Mouse (Mus musculus) forebrain, postnatal 0 days (tissue): ENCODE measurements at regions not wholly inside any gene's neighbourhood (a gene's known extent, or its start where the extent isn't known, plus 50 kb on each side); places are given as distances from the start of the nearest gene placed in this dataset.

Experiments used
- ATAC-seq: fragments of 200-750 bp; cut with Nextera tagmentation; 2 replicates; pipeline ENCODE4 v1.8.0; 2017; ENCODE audit warnings: mild to moderate bottlenecking, moderate library complexity
- DNase-seq: peaks from one replicate; pipeline ENCODE4 v3.0.0-alpha.2; 2015
- H3K27ac ChIP-seq: fragments of 300-500 bp; sonication (generic); 2 replicates; pipeline ENCODE4 v1.5.1; 2014; ENCODE audit warnings: low read depth, mild to moderate bottlenecking, antibody characterized with exemption, low read length, moderate library complexity, mixed read lengths
- H3K27me3 ChIP-seq: fragments of 300-500 bp; sonication (generic); 2 replicates; pipeline ENCODE4 v1.6.1; 2014; ENCODE audit warnings: mild to moderate bottlenecking, low read length, mixed read lengths; ENCODE audit not compliant: insufficient read depth
- H3K36me3 ChIP-seq: fragments of 300-500 bp; sonication (generic); 2 replicates; pipeline ENCODE4 v1.6.1; 2014; ENCODE audit warnings: mild to moderate bottlenecking, moderate library complexity; ENCODE audit not compliant: insufficient read depth
- H3K4me1 ChIP-seq: fragments of 300-500 bp; sonication (generic); 2 replicates; pipeline ENCODE4 v1.6.1; 2014; ENCODE audit warnings: antibody characterized with exemption; ENCODE audit not compliant: insufficient read depth
- H3K4me2 ChIP-seq: fragments of 300-500 bp; sonication (generic); 2 replicates; pipeline ENCODE4 v1.6.1; 2014; ENCODE audit warnings: low read depth, mild to moderate bottlenecking, moderate library complexity
- H3K4me3 ChIP-seq: fragments of 300-500 bp; sonication (generic); 2 replicates; pipeline ENCODE4 v1.5.1; 2014; ENCODE audit warnings: low read depth, low read length, mixed read lengths
- H3K9ac ChIP-seq: fragments of 300-500 bp; sonication (generic); 2 replicates; pipeline ENCODE4 v1.6.1; 2014; ENCODE audit warnings: mild to moderate bottlenecking
- H3K9me3 ChIP-seq: fragments of 300-500 bp; sonication (generic); 2 replicates; pipeline ENCODE4 v1.6.1; 2016; ENCODE audit warnings: low read length
- CTCF ChIP-seq: sonication (generic); IDR thresholded peaks from 2 replicates; pipeline ENCODE4 v1.5.1; 2016; ENCODE audit warnings: antibody characterized with exemption, control low read depth, low read depth
- WGBS: fragments of 180-500 bp; shearing (Covaris S2); extraction: QIAGEN DNeasy Blood & Tissue Kit; methylation state at CpG from one replicate; pipeline ENCODE4 v1.1.7; 2014; 5-methylcytosine and 5-hydroxymethylcytosine counted together

- Histone ChIP-seq H3K4me3 (no peak overlapping the region), H3K27me3 (no peaks in the 10 kb centered on the region), H3K9ac (no peak overlapping the region), H3K9me3 (no peaks in the 10 kb centered on the region), H3K27ac (no peak overlapping the region), H3K4me1 (no peaks in the 10 kb centered on the region), H3K4me2 (no peak overlapping the region), H3K36me3 (no peaks in the 10 kb centered on the region)
- ATAC-seq: no peak
- DNase-seq: no peak
- WGBS: 89% methylated on average over 5 of the region's 5 CpGs
- no peak for TF ChIP-seq CTCF
Observed at GRCm38 (mm10) chr17:88194693-88195092, 129.6 kb upstream of the Fbxo11 start.

- ATAC-seq (no peak), DNase-seq (peak; percentile 19)
- no peak overlapping the region for H3K4me3 ChIP-seq
- TF ChIP-seq CTCF: no peak
- H3K9me3 ChIP-seq: no peaks in the 10 kb centered on the region
- 85% methylated on average over 2 of the region's 2 CpGs for WGBS
- no peaks in the 10 kb centered on the region for H3K27me3 ChIP-seq
- no peaks in the 10 kb centered on the region for H3K4me1 ChIP-seq
- H3K9ac ChIP-seq: no peak overlapping the region
- no peak overlapping the region for H3K4me2 ChIP-seq
- H3K27ac ChIP-seq: no peak overlapping the region
- no peaks in the 10 kb centered on the region for H3K36me3 ChIP-seq
Observed at GRCm38 (mm10) chr17:88195303-88195702, 130.2 kb upstream of the Fbxo11 start.

- Histone ChIP-seq H3K27ac (no peak overlapping the region), H3K4me3 (no peak overlapping the region), H3K4me2 (no peak overlapping the region), H3K9ac (no peak overlapping the region), H3K4me1 (no peaks in the 10 kb centered on the region), H3K27me3 (no peaks in the 10 kb centered on the region), H3K9me3 (no peaks in the 10 kb centered on the region), H3K36me3 (no peaks in the 10 kb centered on the region)
- 78% methylated on average over 6 of the region's 6 CpGs for WGBS
- no peak for TF ChIP-seq CTCF
- no peak for ATAC-seq
- DNase-seq: no peak
Observed at GRCm38 (mm10) chr17:88195893-88196292, 130.8 kb upstream of the Fbxo11 start.

- TF ChIP-seq CTCF: no peak
- no peak for ATAC-seq
- no peak for DNase-seq
- no peak overlapping the region for H3K9ac ChIP-seq
- H3K9me3 ChIP-seq: no peaks in the 10 kb centered on the region
- no peaks in the 10 kb centered on the region for H3K27me3 ChIP-seq
- H3K36me3 ChIP-seq: no peaks in the 10 kb centered on the region
- 71% methylated on average over 1 of the region's 1 CpGs for WGBS
- no peak overlapping the region for H3K4me2 ChIP-seq
- no peak overlapping the region for H3K4me3 ChIP-seq
- H3K27ac ChIP-seq: no peak overlapping the region
- H3K4me1 ChIP-seq: no peaks in the 10 kb centered on the region
Observed at GRCm38 (mm10) chr17:88196322-88196721, 131.2 kb upstream of the Fbxo11 start.

- H3K9me3 ChIP-seq: no peaks in the 10 kb centered on the region
- H3K9ac ChIP-seq: no peak overlapping the region
- no peak overlapping the region for H3K27ac ChIP-seq
- no peak for DNase-seq
- no peaks in the 10 kb centered on the region for H3K36me3 ChIP-seq
- WGBS: 46% methylated on average over 3 of the region's 3 CpGs
- TF ChIP-seq CTCF: no peak
- no peaks in the 10 kb centered on the region for H3K4me1 ChIP-seq
- H3K4me2 ChIP-seq: no peak overlapping the region
- H3K4me3 ChIP-seq: no peak overlapping the region
- ATAC-seq: no peak
- H3K27me3 ChIP-seq: no peaks in the 10 kb centered on the region
Observed at GRCm38 (mm10) chr17:88197381-88197780, 132.3 kb upstream of the Fbxo11 start.

GRCm38 (mm10) chr17:88201249-88201970 is 136.3 kb upstream of the Fbxo11 start:
- DNase-seq (no peak), ATAC-seq (no peak)
- Histone ChIP-seq H3K36me3 (no peaks in the 10 kb centered on the region), H3K27me3 (no peaks in the 10 kb centered on the region), H3K27ac (no peak overlapping the region), H3K9me3 (no peaks in the 10 kb centered on the region), H3K9ac (no peak overlapping the region), H3K4me2 (no peak overlapping the region), H3K4me3 (no peak overlapping the region), H3K4me1 (no peaks in the 10 kb centered on the region)
- WGBS: 76% methylated on average over 12 of the region's 12 CpGs
- no peak for TF ChIP-seq CTCF

- H3K27ac ChIP-seq: no peak overlapping the region
- no peak overlapping the region for H3K9ac ChIP-seq
- no peaks in the 10 kb centered on the region for H3K36me3 ChIP-seq
- no peak overlapping the region for H3K4me3 ChIP-seq
- no peaks in the 10 kb centered on the region for H3K4me1 ChIP-seq
- DNase-seq: no peak
- H3K27me3 ChIP-seq: no peaks in the 10 kb centered on the region
- no peak for ATAC-seq
- 90% methylated on average over 4 of the region's 4 CpGs for WGBS
- no peak for TF ChIP-seq CTCF
- H3K9me3 ChIP-seq: no peaks in the 10 kb centered on the region
- no peak overlapping the region for H3K4me2 ChIP-seq
Observed at GRCm38 (mm10) chr17:88202214-88202613, 137.1 kb upstream of the Fbxo11 start.
